Comparison of ENCODE assay signal across 8 mouse cellular contexts in genomic region chr2:5714211-5715053, GRCm38 (mm10). TPM values are rescaled to one million over a fixed set of nuclear protein-coding genes. Genes with fewer than 3 reads are reported as not detected.
A peak's percentile ranks its signal among the peaks of the same experiment; 100 is the strongest.
DNase-seq lines count a peak whose midpoint lies in the region; ATAC-seq and TF ChIP-seq lines count a peak whose summit lies in the region.

TSS of gene Camk1d (minus strand) at chr2:5714515.

- H3K4me3 ChIP-seq in MEL (ENCODE audit: control insufficient read depth in 1 of 2, insufficient read depth in 1 of 2, low read depth in 2 of 2, low read length in 2 of 2), result peak within 1 kb of the TSS; percentile 76 to 98
- peak within 1 kb of the TSS; percentile 98 for H3K4me3 ChIP-seq in cerebellum, adult 2 months (replicated peaks; ENCODE audit: insufficient read depth, low read depth, low read length)
- H3K4me3 ChIP-seq in hindbrain, embryonic 11.5 days (ENCODE audit: low read depth, low read length), result peak within 1 kb of the TSS; percentile 69

- peaks cover 6% of the 10 kb centered on the region for H3K79me2 ChIP-seq in MEL (ENCODE audit: control insufficient read depth, insufficient read depth, low read length, poor library complexity)

- peak; percentile 86 for ATAC-seq in hindbrain, embryonic 11.5 days (ENCODE audit: low FRiP score)

- peak within 1 kb of the TSS; percentile 99 for H3K4me2 ChIP-seq in hindbrain, embryonic 11.5 days (replicated peaks; ENCODE audit: low read depth, low read length)

- DNase-seq in MEL (ENCODE audit: low read depth, low spot score), result peak; percentile 91
- peak; percentile 78 to 87 for DNase-seq in cerebellum, adult 2 months
- peak; percentile 63 to 88 for DNase-seq in frontal cortex, adult 2 months (ENCODE audit: extremely low spot score in 1 of 2, low spot score in 1 of 2)
- peak; percentile 85 for DNase-seq in hindbrain, embryonic 11.5 days (ENCODE audit: low spot score)
- peak; percentile 86 for DNase-seq in layer of hippocampus, postnatal 14 days (ENCODE audit: low spot score in 2 of 2)
- DNase-seq in lung, postnatal 10 days, result peak; percentile 73
- DNase-seq in ovary, postnatal 14 days (ENCODE audit: low spot score), result peak; percentile 43
- DNase-seq in thymus, postnatal 10 days (ENCODE audit: low spot score in 2 of 2), result peak; percentile 88 to 93

- peak within 1 kb of the TSS; percentile 58 for H3K27ac ChIP-seq in MEL (ENCODE audit: control insufficient read depth, low read depth, low read length)
- peak within 1 kb of the TSS; percentile 71 for H3K27ac ChIP-seq in cerebellum, adult 2 months (ENCODE audit: insufficient read depth, low read length)
- no peak within 1 kb of the TSS for H3K27ac ChIP-seq in hindbrain, embryonic 11.5 days (ENCODE audit: low read depth, low read length)

- H3K9ac ChIP-seq in MEL (ENCODE audit: control insufficient read depth, low read depth, low read length, poor library complexity, severe bottlenecking), result peak within 1 kb of the TSS; percentile 85
- peak within 1 kb of the TSS; percentile 68 for H3K9ac ChIP-seq in hindbrain, embryonic 11.5 days (ENCODE audit: low read depth, low read length)

- H3K36me3 ChIP-seq in MEL (ENCODE audit: control insufficient read depth in 1 of 2, insufficient read depth in 2 of 2, low read length in 2 of 2), result peaks cover 0 to 4% of the 10 kb centered on the region in 2 experiments; a peak in 2 of 4 replicates
- H3K36me3 ChIP-seq in hindbrain, embryonic 11.5 days (ENCODE audit: control insufficient read depth, insufficient read depth, low read length), result no peaks in the 10 kb centered on the region

- 1% methylated on average over 80 of the region's 80 CpGs for WGBS in cerebellum, adult 2 months
- 1% methylated on average over 45 of the region's 80 CpGs for WGBS in hindbrain, embryonic 11.5 days

- H3K4me1 ChIP-seq in MEL (ENCODE audit: control insufficient read depth in 1 of 2, insufficient read depth in 2 of 2, low read length in 2 of 2), result peaks cover 0 to 13% of the 10 kb centered on the region in 2 experiments; a peak in 2 of 4 replicates
- peaks cover 3% of the 10 kb centered on the region for H3K4me1 ChIP-seq in cerebellum, adult 2 months (ENCODE audit: control insufficient read depth, insufficient read depth, low read length)
- H3K4me1 ChIP-seq in hindbrain, embryonic 11.5 days (replicated peaks; ENCODE audit: control insufficient read depth, insufficient read depth, low read length), result no peaks in the 10 kb centered on the region

- H3K9me3 ChIP-seq in MEL (replicated peaks; ENCODE audit: insufficient read depth, low read length), result no peaks in the 10 kb centered on the region
- H3K9me3 ChIP-seq in hindbrain, embryonic 11.5 days (ENCODE audit: control insufficient read depth, low read length), result no peaks in the 10 kb centered on the region

- peak; percentile 55 for TF ChIP-seq RAD21 in MEL (IDR thresholded peaks at IDR 0.05; ENCODE audit: low read depth, low read length)

- TF ChIP-seq EP300 in MEL (IDR thresholded peaks at IDR 0.05; ENCODE audit: low read depth in 1 of 2, low read length in 2 of 2), result no peak

- no peaks in the 10 kb centered on the region for H3K27me3 ChIP-seq in MEL (ENCODE audit: control insufficient read depth in 1 of 2, insufficient read depth in 2 of 2, low read length in 2 of 2)
- no peaks in the 10 kb centered on the region for H3K27me3 ChIP-seq in cerebellum, adult 2 months (ENCODE audit: control insufficient read depth, insufficient read depth, low read length)
- peaks cover 13% of the 10 kb centered on the region for H3K27me3 ChIP-seq in hindbrain, embryonic 11.5 days (ENCODE audit: control insufficient read depth, insufficient read depth, low read length)

- TF ChIP-seq CTCF in MEL (IDR thresholded peaks at IDR 0.05 in 2 of 3, conservative IDR thresholded peaks at IDR 0.05 in 1 of 3; ENCODE audit: control insufficient read depth in 1 of 3, insufficient read depth in 1 of 3, low read depth in 2 of 3, low read length in 3 of 3, poor library complexity in 1 of 3, severe bottlenecking in 1 of 3), result peak in 2 of 3 experiments; percentile 72 to 83; a peak in 5 of 6 replicates
- TF ChIP-seq CTCF in cerebellum, adult 2 months (IDR thresholded peaks at IDR 0.05; ENCODE audit: borderline replicate concordance, insufficient read depth, low read depth, low read length), result no peak; the same call in 1 of the 2 replicates

- TF ChIP-seq POLR2A in MEL (IDR thresholded peaks at IDR 0.05; ENCODE audit: control insufficient read depth in 1 of 2, insufficient read depth in 1 of 2, low read depth in 1 of 2, low read length in 2 of 2, poor library complexity in 1 of 2), result peak; percentile 70 to 75
- TF ChIP-seq POLR2A in cerebellum, adult 2 months (IDR thresholded peaks at IDR 0.05; ENCODE audit: borderline replicate concordance, insufficient read depth, low read length), result 0 out of 2 replicates have a peak, but pooled peaks have one; percentile 27

TF ChIP-seq in MEL, 35 proteins besides CTCF, POLR2A, EP300 and RAD21:
- peak; percentile 96; the same call in 1 of the 2 replicates for TF ChIP-seq UBTF (IDR thresholded peaks at IDR 0.05; ENCODE audit: borderline replicate concordance, insufficient read depth, low read depth, low read length)
- no peak for TF ChIP-seq KAT2A (conservative IDR thresholded peaks at IDR 0.05; ENCODE audit: low read depth, low read length)
- 0 out of 2 replicates have a peak, but pooled peaks have one; percentile 43 for TF ChIP-seq TBP (IDR thresholded peaks at IDR 0.05; ENCODE audit: low read depth, low read length)
- no peak for TF ChIP-seq E2F4 (IDR thresholded peaks at IDR 0.05; ENCODE audit: borderline replicate concordance, low read depth, low read length)
- TF ChIP-seq JUND (IDR thresholded peaks at IDR 0.05; ENCODE audit: low read depth, low read length), result no peak
- no peak for TF ChIP-seq MYC (IDR thresholded peaks at IDR 0.05; ENCODE audit: low read depth, low read length)
- TF ChIP-seq SMC3 (IDR thresholded peaks at IDR 0.05; ENCODE audit: low read depth, low read length), result peak; percentile 68
- TF ChIP-seq NELFE (IDR thresholded peaks at IDR 0.05; ENCODE audit: low read depth, low read length), result peak; percentile 45
- TF ChIP-seq ELF1 (IDR thresholded peaks at IDR 0.05; ENCODE audit: low read depth, low read length), result peak; percentile 49; the same call in 1 of the 2 replicates
- TF ChIP-seq MEF2A (IDR thresholded peaks at IDR 0.05; ENCODE audit: extremely low read depth, insufficient replicate concordance, low read depth, low read length, poor library complexity, severe bottlenecking), result no peak
- TF ChIP-seq GATA1 (IDR thresholded peaks at IDR 0.05; ENCODE audit: low read depth, low read length), result no peak
- TF ChIP-seq USF1 (IDR thresholded peaks at IDR 0.05; ENCODE audit: low read depth, low read length), result no peak
- TF ChIP-seq ZKSCAN1 (IDR thresholded peaks at IDR 0.05; ENCODE audit: low read depth, low read length), result no peak
- TF ChIP-seq MAX (IDR thresholded peaks at IDR 0.05; ENCODE audit: low read length), result no peak
- TF ChIP-seq ZC3H11A (IDR thresholded peaks at IDR 0.05; ENCODE audit: low read depth, low read length), result peak; percentile 33; the same call in 1 of the 2 replicates
- 0 out of 2 replicates have a peak, but pooled peaks have one; percentile 35 for TF ChIP-seq RCOR1 (IDR thresholded peaks at IDR 0.05; ENCODE audit: low read depth, low read length)
- TF ChIP-seq TCF12 (IDR thresholded peaks at IDR 0.05; ENCODE audit: low read depth, low read length), result 0 out of 2 replicates have a peak, but pooled peaks have one; percentile 22
- 0 out of 2 replicates have a peak, but pooled peaks have one; percentile 16 for TF ChIP-seq NRF1 (IDR thresholded peaks at IDR 0.05; ENCODE audit: insufficient read depth, low read depth, low read length, poor library complexity, severe bottlenecking)
- TF ChIP-seq POLR2AphosphoS2 (IDR thresholded peaks at IDR 0.05; ENCODE audit: low read length), result no peak
- peak; percentile 88; the same call in 1 of the 2 replicates for TF ChIP-seq MAZ (IDR thresholded peaks at IDR 0.05; ENCODE audit: low read depth, low read length)
- TF ChIP-seq MXI1 (IDR thresholded peaks at IDR 0.05; ENCODE audit: low read depth, low read length), result peak; percentile 44; the same call in 1 of the 2 replicates
- peak; percentile 14; the same call in 1 of the 2 replicates for TF ChIP-seq HCFC1 (IDR thresholded peaks at IDR 0.05; ENCODE audit: low read depth, low read length)
- no peak for TF ChIP-seq USF2 (IDR thresholded peaks at IDR 0.05; ENCODE audit: borderline replicate concordance in 1 of 2, insufficient read depth in 1 of 2, low read depth in 1 of 2, low read length in 2 of 2)
- no peak for TF ChIP-seq ZNF384 (IDR thresholded peaks at IDR 0.05; ENCODE audit: low read depth, low read length)
- no peak; the same call in 1 of the 2 replicates for TF ChIP-seq SIN3A (IDR thresholded peaks at IDR 0.05; ENCODE audit: low read length)
- peak; percentile 75; the same call in 1 of the 2 replicates for TF ChIP-seq ZMIZ1 (IDR thresholded peaks at IDR 0.05; ENCODE audit: low read depth, low read length)
- TF ChIP-seq CHD1 (IDR thresholded peaks at IDR 0.05; ENCODE audit: low read depth, low read length), result no peak
- TF ChIP-seq TAL1 (IDR thresholded peaks at IDR 0.05; ENCODE audit: low read length), result no peak
- no peak for TF ChIP-seq GABPA (IDR thresholded peaks at IDR 0.05; ENCODE audit: low read depth, low read length)
- no peak for TF ChIP-seq MYB (IDR thresholded peaks at IDR 0.05; ENCODE audit: low read depth, low read length)
- TF ChIP-seq BHLHE40 (IDR thresholded peaks at IDR 0.05; ENCODE audit: borderline replicate concordance, low read depth, low read length), result 0 out of 2 replicates have a peak, but pooled peaks have one; percentile 13
- TF ChIP-seq CHD2 (IDR thresholded peaks at IDR 0.05; ENCODE audit: low read length), result no peak
- TF ChIP-seq ETS1 (IDR thresholded peaks at IDR 0.05; ENCODE audit: low read depth, low read length), result peak; percentile 44; the same call in 1 of the 2 replicates
- no peak for TF ChIP-seq MAFK (IDR thresholded peaks at IDR 0.05; ENCODE audit: borderline replicate concordance, low read depth, low read length)
TF ChIP-seq in MEL: peak in this region for 15.

RNA-seq across cellular contexts. Expression of gene Camk1d, which starts in this region (rescaled TPM):
- total RNA-seq in MEL (2012; rRNA removed), result 2.9 and 3.7 TPM in 2 replicates
- polyA plus RNA-seq in MEL (2012; ENCODE audit: insufficient read depth in 1 of 2, insufficient read length in 2 of 2, low read depth in 1 of 2, low replicate concordance in 2 of 2, missing spikeins in 1 of 2), result 1 to 10 TPM in 1 of 2 experiments, not detected in 1; 4.4 TPM
- 25.3 and 25.6 TPM in 2 replicates for polyA plus RNA-seq in cerebellum, adult 2 months (2012; rRNA removed)
- 29.8 and 32.6 TPM in 2 replicates for polyA plus RNA-seq in frontal cortex, adult 2 months (2012; rRNA removed)
- polyA plus RNA-seq in hindbrain, embryonic 11.5 days (2014; fragmentation: Nextera tagmentation; extraction: Ambion mirVana), result 2.2 and 2.7 TPM in 2 replicates
- total RNA-seq in layer of hippocampus, postnatal 14 days (2021), result 100 to 1,000 TPM; 146 to 147 TPM

Comparison
In these comparisons a context has a peak if more than half of its experiments do, and no peak if none do; other contexts are left out.
1. RNA of gene Camk1d (total RNA-seq): 146 to 147 TPM in layer of hippocampus, postnatal 14 days; 2.9 to 3.7 TPM in MEL; every median in the first group is over 10 times any median in the second.
2. Peak in every context shown above with its lines, with median percentiles within 50 percentile points of each other: DNase-seq and H3K4me3 ChIP-seq.